Mouse (Mus musculus) spleen, adult 12 weeks (tissue): ENCODE data around the gene Zfp663.

Experiments used
- DNase-seq: peaks from one replicate; pipeline ENCODE4 v3.0.0; 2022; ENCODE audit warnings: low spot score

Zfp663 gene

GRCm38 (mm10) chr2:165367868-165368439 lies 575 bp downstream of the Zfp663 start:
- no peak for DNase-seq

DNA sequence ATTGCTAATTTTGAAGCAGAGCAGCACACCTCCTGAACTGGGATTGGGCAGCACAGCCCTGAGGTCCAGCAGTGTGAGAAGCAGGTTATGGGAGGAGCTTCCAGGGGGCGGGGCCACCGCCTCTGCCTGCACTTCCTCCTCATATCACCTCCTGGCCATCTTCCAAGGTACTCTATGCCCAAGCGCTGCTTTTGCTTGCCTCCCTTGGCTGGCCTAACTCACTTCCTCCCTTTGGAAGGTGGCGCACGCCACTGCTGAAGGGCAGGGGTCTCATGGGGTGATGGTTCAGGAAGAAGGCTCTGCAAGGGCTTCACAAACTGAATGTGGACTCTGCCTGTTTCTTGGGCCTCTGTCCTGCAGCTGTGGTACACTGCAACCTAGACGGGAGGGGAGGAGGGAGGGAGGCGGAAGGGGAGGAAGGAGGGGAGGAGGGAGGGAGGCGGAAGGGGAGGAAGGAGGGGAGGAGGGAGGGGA lies 1.4 kb downstream of the Zfp663 start:
- DNase-seq = no peak

- DNase-seq = no peak
Measured at GRCm38 (mm10) chr2:165364334-165365091, 4.0 kb downstream of the Zfp663 start.

GRCm38 (mm10) chr2:165363282-165363681 lies 5.2 kb downstream of the Zfp663 start:
- DNase-seq = no peak

DNA sequence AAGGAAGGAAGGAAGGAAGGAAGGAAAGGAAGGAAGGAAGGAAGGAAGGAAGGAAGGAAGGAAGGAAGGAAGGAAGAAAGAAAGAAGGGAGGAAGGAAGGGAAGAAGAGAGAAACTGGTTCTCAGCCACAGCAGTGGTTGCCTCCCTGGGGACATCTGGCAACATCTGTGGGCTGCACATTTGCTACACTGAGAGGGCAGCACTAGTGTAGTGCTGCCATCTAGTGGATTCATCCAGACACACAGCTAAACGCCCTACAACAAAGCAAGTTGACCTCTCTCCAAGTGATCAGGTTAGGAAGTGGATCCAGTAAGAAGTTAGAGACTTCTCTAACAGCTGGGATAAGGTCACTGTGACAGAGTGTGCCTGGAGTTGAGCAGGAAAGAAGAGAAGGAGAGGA lies 7.7 kb downstream of the Zfp663 start:
- no peak for DNase-seq

DNA sequence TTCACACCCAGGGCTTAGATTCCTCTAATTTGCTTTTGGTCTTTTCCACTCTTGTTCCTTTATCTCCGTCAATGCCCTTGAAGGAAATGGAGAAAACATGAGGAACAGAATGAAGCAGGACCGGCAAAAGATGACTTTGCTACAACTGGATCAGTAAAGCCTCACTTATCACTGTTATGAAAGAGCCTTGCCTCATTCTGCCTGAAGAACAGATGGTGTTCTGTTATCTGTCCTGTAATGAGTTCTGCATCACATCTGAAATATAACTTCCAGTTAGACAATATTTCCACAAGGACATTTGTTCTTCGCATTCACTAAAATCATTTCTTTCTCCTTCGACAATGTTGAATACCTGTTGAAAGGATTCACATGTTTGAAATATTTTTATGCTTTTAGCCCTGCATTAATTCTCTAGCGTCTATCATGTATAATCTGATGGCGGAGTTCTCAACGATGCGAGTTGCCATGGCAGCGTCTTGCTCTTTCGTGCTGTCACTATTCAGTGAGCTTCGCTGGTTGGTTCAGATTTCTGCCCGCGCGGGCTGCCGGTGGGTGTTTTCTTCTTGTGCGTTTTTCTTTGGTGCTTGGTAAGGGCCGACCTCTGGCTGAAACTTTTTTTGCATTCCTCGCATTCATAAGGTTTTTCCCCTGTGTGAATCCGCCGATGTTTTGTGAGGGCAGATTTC lies 16.6 kb downstream of the Zfp663 start:
- DNase-seq = no peak

DNA sequence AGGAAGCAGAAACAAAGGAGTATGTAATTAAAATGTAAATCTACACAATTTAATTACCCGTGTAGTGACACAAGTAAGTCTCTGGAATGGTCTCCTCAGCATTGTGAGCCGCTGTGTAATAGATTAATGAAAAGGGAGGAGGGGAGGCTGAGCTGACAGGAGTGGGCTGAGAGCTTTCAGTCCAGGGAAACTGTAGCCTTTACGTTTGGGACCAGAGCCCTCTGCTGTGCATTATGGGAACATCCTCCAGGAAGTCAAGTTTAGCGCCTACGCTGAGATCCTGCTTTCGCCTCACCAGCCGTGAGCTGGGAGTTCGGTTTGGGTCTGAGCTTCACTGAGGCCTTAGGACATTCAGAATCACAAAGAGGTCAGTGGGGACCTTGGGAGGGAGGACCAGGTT lies 19.1 kb downstream of the Zfp663 start:
- no peak for DNase-seq

GRCm38 (mm10) chr2:165346180-165346579 lies 22.3 kb downstream of the Zfp663 start:
- DNase-seq = no peak

DNA sequence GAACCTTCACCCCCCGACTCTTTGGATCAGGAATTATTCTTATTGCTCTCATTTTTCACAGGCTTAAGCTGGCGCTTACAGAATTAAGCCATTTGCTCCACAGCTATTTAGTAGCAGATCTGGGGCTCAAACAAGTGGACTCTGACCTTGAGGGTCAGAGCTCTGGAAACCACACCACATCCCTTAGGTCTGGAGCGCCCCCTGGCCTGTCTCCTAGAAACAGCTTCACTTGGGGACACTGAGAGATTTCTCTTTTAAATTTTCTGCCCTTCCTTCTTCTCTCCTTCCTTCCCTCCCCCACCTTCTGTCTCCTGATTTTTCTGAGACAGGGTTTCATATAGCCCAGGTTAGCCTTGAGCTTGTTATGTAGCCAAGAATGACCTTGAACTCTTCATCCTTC lies 31.3 kb downstream of the Zfp663 start:
- no peak for DNase-seq

GRCm38 (mm10) chr2:165332610-165333210 lies 35.8 kb downstream of the Zfp663 start:
- no peak for DNase-seq

DNA sequence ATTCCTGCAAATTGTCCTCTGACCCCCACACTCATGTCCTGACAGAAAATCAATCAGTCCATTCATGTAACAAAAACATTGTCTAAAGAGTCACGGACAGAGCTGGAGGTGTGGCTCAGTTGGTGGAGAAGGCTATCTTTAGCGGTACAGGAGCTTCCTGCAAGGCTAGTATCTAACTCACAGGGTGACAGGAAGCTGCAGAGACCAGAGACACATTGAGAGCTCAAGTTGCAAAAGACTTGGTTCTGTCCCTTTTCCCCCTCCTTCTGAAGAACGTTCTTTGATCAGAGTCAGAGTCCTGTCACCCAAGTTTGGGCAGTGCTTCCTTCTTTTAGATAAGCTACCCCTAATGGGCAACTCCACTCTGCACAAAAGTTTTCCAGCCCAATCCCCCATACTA lies 38.8 kb downstream of the Zfp663 start:
- no peak for DNase-seq

DNA sequence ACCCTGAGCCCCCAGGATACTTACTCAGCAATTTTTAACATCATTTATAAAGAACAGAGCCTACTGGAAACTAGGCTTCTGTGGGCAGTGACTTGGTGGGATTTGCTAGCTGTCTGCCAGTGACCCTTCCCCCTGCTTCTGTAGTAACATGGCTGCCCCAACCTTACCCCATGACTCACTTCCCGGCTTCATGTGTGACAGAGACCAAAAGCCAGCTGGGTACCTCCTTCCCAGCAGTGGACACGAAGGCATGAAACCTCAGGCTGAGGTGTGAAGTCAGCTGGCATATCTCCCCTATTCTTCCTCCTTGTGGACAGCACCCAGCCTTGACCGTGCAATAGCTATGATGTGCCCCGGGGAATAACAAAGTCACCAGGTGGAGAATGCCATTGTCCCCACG lies 39.8 kb downstream of the Zfp663 start:
- no peak for DNase-seq

DNA sequence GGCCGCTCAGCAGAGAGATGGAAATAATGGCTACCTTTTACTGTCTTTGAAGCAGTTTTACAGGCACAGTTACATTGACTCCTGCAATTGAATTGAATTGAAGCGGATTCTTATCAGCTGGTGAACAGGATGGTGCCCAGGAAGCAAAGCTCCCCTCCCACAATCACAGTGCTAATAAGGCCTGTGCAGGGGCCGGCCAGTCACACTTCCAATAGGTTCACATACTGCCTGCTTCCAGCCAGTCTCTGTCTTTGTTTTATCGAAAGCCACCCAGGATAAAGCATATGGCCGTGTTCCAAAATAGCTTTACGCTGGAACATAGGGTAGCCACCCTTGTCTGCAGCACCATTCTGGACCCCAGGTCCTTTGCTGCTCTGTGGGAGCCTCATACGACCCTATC lies 41.1 kb downstream of the Zfp663 start:
- DNase-seq = no peak

DNA sequence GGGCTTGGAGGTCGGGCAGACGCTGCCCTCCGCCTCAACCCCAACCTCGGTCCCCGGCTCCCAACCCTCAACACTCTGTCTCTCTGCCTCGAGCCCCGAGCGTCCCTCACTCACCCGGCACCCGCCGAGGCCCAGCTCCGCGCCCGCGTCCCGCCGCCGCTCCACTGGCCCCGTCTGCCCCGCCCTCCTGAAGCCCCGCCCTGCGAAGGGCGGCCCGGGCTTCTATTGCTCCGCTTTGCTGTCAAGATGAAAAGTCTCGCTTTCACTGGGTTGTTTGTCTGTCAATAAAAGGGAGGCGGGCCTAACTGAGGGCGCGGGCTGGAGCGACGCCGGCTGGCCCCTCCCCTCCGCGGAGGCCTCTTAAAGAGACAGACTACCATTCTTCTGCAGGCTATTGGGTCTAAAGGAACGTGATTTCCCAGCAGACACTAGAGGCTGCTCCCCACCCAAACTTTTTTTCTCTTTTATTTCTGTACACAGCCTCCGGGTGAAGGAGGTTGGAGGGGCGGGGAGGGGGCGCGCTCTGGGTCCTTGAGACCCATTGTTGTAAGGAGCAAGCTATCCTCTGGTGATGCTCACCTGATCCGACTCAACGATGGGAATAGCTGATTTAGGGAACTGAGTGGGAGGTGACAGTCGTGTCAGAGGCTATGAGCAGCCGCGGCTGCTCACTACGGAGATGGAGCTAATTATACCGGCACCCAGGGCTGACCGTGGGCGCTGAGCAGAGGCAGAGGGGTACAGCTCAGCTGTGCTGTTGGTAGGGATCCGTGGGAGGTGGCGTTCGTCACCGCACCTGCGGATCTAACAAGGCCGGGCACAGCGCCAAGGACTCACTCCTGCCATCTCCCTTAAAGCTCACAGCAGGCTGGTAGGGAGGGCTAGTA lies 42.0 kb downstream of the Zfp663 start, which contains the start of gene Elmo2:
TSS of gene Elmo2 (minus strand) at position 176 of the 887 bp plus-strand sequence.
- peak; percentile 92 for DNase-seq

DNA sequence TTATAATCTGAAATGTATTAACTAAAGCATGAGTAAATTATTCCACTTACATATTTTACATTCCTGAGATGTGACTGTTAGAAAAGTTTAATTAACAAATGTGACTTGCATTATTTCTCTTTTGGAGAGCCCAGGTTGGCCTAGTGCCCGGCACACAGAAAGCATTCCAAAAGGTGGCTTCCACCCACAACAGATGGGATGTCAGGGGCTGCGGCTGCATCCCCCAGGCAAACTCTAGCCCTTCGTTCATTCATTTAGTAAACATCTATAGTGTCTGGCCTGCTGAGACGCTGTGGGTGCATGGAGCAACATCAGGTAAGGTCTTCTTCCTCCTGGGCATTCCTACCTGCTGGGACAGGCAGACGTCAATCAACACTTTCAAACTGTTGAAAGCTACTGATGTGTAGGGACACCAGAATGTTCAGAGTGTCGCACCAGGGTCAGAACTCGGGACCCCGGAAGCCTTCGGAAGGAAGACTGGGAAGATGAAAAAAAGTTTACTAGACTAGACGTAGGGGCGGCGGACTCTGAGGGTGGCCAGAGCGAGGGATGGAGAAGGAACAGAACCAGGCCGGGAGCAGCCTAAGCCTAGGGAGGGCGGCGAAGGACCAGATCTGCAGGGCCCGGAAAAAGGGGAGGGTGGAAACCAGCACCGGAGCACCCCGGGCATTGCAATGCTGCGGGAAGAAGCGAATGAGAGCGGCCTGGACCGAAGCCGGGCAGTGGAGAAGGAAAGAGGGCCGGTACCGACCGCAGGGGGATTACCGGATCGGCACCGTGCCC lies 42.8 kb downstream of the Zfp663 start:
- DNase-seq = peak; percentile 27

- DNase-seq = no peak
Measured at GRCm38 (mm10) chr2:165323928-165324327, 44.6 kb downstream of the Zfp663 start.

DNA sequence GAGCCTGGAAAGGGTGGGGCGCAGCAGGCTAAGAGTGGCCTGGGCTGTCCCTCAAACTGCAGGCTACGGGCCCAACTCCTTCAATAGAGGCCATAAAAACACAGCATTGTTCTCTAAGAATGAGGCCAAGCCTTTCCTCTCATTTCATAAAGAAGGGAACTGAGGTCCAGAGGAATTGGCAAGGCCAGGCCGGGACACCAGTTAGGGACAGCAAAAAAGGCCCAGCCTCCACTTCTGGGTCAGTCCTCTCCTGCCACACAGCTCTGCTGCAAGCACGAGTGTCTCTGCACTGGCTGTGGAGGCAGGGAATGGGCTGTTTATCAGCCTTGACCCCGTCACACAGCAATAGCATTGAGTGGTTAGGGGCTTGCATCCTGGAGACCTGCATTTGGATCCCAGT lies 45.0 kb downstream of the Zfp663 start:
- no peak for DNase-seq

DNA sequence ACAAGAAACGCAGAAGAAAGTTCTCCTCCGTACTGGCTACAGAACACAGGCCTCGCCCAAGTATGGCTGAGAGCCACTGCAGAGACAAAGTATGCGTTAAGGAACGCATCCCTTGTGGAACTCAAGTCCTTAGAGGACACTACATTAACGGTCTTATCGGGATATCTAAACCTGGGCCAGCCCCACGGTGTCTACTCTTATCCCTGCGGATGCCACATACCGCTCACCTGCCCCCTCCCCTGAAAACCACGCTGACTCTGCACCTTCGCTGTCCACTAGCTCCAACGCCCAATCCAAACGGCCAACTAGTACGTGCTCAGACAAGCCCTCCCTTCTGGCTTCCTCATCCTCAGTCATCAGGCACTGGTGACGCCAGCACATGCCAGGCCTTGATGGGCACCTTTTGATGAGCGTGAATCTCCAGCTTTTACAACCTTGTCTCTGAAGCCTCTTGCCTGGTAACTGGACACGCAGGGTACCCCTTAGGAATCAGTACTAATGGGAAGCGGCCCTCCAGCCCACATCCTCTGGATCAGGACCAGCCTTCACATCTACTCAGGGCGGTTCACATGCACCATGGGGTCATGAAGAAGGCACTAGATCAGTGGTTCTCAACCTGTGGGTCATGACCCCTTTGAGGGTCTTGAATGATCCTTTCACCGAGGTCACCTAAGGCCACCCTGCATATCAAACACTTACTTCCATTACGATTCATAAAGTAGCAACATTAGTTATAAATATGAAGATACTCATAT lies 46.4 kb downstream of the Zfp663 start:
- DNase-seq = no peak

DNA sequence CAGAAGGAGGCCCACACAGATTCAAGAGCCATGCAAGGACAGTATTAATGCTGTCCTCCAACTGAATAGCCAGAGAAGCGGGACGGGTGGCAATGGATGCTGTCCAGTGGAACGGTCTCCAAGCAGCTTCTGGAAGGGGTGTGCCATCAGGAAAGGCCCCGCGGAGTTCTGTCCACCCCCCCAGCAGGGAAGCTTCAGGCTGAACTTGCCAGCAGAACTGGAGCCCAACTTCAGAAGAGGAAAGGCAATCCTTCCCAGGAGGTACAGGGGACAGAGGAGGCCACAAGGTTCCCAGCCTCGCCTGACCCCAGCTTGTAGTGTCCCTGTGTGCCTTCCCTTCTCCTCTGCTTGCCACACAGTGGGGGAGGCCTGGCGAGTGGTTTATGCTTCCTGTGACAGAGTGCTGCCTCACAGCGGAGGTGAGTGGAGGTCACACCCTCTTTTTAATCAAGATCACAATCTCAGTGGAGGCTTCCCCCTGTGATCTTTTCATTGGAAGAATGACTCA lies 47.1 kb downstream of the Zfp663 start:
- no peak for DNase-seq
